Mouse (Mus musculus): Measurements from ENCODE around the gene Il1f10.

DNA sequence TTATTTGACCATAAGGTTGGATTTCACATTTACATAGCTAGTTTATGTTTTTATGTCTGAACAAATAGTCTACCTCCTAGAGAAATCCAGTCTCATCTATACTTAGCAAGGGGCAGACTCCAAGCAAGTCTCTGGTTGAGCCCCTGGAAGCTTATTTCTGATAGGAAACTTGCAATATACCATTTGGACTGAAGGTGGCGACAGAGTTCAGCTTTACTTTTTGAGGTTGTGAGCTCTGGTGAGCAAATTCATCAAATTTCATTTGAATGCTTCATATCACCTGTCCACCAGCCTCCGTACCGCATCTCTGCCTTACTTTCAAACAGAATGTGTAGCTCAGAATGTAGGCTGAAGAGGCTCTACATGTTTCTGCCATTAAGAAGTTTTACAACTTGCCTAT, 5.8 kb downstream of the Il1f10 start:
- no peak for TF ChIP-seq GATA1 (IDR thresholded peaks at IDR 0.05; ENCODE audit: borderline replicate concordance, low read length)
- no peak for TF ChIP-seq FLI1 (IDR thresholded peaks at IDR 0.05; ENCODE audit: low read length)

Data from megakaryocyte, embryonic 14.5 days (primary cell).